Mouse (Mus musculus) embryonic fibroblast, embryonic 13.5 days (primary cell): ENCODE results near the gene Bpifa5.

Source experiments
- CTCF ChIP-seq: IDR thresholded peaks from 2 replicates; pipeline ENCODE4 v1.5.1; 2011; ENCODE audit warnings: mild to moderate bottlenecking, control low read depth, low read length, moderate library complexity, borderline replicate concordance; ENCODE audit not compliant: insufficient read depth
- POLR2A ChIP-seq: IDR thresholded peaks from 2 replicates; pipeline ENCODE4 v1.6.1; 2011; ENCODE audit warnings: low read depth, mild to moderate bottlenecking, control low read depth, low read length, moderate library complexity

DNA sequence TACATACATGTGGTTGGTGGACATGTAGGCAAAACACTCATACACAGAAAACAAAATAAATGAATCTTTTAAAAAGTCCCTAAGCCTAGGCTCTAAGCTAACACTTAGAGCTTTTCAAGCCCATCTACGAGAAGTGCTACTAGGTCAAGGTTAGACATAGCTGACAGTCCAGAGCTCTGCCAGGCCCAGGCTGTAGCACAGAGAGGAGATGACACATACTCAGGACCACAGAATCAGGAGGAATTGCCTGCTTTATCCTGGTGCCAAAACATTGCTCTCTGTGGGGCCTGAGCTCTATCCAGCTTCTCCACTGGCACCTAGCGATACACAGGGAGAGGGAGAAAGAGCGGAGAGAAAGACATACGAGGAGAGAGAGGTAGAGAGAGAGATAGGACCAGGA lies 30.7 kb downstream of the Bpifa5 start:
- TF ChIP-seq CTCF (no peak), POLR2A (no peak)
